Mouse (Mus musculus) left cerebral cortex, adult 11 months (tissue): ENCODE data around the gene Rbm15b.

Experiments used
- DNase-seq: peaks from one replicate; pipeline ENCODE4 v3.0.0; 2022; ENCODE audit warnings: low spot score

The Rbm15b gene

DNA sequence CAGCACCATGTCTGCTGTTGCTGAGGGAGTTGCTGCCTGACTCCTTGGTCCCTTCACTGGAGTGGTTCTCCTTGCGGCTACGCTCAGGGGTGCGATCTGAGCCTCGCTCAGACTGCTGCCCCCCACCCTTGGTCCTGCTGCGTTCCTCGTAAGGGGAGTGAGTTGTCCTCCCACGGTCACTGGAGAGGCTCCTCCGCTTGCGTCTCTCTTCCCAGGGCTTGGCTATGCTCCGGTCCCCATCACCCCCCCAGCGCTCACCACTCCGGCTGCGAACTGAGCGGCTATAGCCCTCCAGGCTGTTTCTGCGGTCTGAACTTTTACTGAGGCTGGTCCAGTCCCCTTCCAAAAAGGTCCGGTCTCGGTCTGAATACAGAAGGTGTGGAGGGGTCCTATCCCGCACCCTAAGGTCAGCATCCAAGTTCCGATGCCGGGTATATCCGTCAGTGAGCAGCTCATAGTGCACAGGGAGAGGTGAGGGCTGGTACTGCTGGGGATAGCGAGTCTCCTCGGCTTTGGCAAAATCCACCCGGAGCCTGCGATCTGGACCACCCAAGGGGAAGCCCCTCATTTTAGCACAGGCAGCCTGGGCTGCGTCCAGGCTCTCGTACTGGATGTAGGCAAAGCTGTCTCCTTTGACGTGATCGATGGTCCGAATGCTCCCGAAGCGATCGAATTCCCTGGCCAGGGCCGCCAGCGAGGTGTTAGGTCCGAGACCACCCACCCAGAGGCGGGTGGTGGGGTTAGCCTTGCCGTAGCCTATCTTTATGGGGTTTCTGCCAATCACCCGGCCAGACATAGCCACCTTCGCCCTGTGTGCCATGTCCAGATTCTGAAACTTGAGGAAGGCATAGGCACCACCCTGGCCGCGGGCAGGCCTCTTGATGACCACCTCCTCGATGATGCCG lies 2.0 kb downstream of the Rbm15b start:
- no peak for DNase-seq

GRCm38 (mm10) chr9:106884306-106884705 lies 2.9 kb downstream of the Rbm15b start:
- DNase-seq, result no peak

- DNase-seq, result no peak
Measured at GRCm38 (mm10) chr9:106883085-106883484, 4.1 kb downstream of the Rbm15b start.

- DNase-seq, result no peak
Measured at GRCm38 (mm10) chr9:106882176-106882575, 5.1 kb downstream of the Rbm15b start.

GRCm38 (mm10) chr9:106881071-106881755 lies 6.0 kb downstream of the Rbm15b start:
- DNase-seq, result no peak

DNA sequence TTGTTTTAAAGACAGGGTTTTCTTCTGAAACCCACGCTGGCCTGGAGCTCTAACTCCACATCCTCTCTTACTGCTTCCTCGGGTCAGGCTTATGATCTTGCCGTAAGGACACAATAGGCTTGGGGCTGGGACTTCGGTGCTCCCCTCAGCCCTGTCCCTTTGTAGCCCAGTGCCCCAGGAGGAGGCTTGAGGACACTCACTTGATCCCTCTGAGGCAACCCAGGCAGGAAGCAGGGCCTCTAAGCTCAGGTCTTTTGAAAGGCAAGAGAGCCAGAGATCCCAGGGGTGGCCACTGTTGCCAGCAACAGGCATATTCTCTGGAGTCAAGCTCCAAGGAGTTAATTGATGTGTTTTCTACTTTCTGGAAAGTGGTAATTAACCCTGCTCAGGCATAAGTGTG lies 7.8 kb downstream of the Rbm15b start:
- no peak for DNase-seq

DNA sequence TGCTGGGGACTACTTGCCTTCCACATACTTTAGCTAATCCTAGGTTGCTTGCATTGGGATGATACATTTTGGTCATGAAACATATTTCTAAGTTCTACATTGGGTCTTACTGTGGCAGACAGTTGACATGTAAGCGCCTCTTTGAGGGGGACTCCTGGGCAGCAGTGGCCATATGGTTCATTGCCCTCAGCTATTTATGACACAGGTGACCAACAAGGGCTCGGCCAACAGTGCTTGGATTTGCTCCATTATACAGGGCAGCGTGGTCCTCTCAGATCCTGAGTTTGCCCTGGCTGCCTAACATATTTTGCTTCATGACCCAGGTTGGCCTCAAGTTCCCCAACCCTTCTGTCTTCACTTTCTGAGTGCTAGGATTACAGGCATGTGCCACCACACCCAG lies 10.6 kb downstream of the Rbm15b start:
- DNase-seq, result no peak

DNA sequence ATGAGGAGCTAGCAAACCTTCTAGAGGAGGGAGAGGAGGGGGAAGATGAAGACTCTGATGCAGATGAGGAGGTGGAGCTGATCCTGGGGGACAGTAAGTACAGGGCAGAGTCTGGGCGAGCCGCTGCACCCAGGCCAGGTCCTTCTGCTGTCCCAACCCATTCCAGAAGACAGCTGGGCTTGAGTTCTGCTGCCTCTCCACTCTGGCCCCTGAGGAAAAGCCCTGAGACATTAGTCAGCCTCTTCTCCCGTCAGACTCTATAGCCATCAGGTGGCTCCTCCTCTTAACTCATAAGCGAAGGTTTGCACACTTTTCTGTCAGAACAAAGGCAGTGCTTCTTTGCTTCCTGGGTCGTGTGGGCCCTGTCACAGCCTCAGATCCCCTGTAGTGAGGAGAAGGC lies 13.0 kb downstream of the Rbm15b start:
- no peak for DNase-seq

GRCm38 (mm10) chr9:106858036-106858435 lies 29.2 kb downstream of the Rbm15b start:
- DNase-seq, result no peak

GRCm38 (mm10) chr9:106856664-106857063 lies 30.6 kb downstream of the Rbm15b start:
- DNase-seq, result no peak

DNA sequence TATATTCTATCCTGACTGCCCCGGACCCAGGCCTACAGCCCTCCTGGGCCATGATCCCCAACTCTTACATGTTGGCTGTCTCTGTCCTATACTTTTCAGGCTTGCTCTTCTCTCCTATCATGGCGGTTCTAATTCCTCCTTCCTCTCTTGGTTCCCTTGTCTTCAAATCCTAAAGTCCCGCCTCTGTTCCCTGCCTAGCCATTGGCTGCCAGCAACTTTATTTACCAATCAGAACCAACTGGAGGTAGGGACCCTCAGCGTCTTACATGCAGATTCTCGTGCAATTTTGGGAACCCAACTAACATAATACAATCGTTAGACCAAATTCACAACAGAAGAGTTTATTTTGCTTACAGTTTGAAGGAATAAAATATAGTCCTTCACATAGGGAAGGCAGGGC lies 44.4 kb downstream of the Rbm15b start:
- no peak for DNase-seq

DNA sequence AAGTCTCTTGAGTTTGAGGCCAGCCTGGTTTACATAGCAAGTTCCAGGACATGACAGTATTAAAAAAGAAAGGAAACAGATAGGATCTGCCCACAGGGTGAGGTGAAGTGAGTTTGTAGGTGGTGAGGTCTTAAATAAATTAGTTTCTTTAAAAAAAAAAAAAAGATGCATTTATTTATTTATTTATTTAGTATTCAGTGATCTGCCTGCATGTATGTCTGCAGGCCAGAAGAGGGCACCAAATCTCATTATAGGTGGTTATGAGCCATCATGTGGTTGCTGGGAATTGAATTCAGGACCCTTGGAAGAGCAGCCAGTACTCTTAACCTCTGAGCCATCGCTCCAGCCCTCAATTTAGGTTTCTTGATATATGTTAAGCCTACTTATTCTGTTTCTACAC lies 46.7 kb downstream of the Rbm15b start:
- no peak for DNase-seq
